Mouse (Mus musculus) spleen, adult 2 months (tissue): ENCODE data around the gene Cops6.

ENCODE experiments used
- CTCF ChIP-seq: fragments of 200-500 bp; IDR thresholded peaks from 2 replicates; pipeline ENCODE4 v1.5.1; 2011; ENCODE audit warnings: mild to moderate bottlenecking, inconsistent platforms; ENCODE audit not compliant: insufficient read depth, insufficient read length, insufficient replicate concordance; ENCODE audit errors: extremely low read depth
- POLR2A ChIP-seq: fragments of 200-500 bp; IDR thresholded peaks from 2 replicates; pipeline ENCODE4 v1.6.1; 2011; ENCODE audit warnings: low read depth, low read length, inconsistent platforms

- no peak for TF ChIP-seq POLR2A
- TF ChIP-seq CTCF, result no peak
These were observed 34.0 kb downstream of the Cops6 start for GRCm38 (mm10) chr5:138194755-138195345.
